Mouse (Mus musculus) cerebellum, adult 2 months (tissue): Measurements from ENCODE around the gene Frmd4a.

Source experiments
- CTCF ChIP-seq: fragments of 200-500 bp; IDR thresholded peaks from 2 replicates; pipeline ENCODE4 v1.5.1; 2011; ENCODE audit warnings: low read depth, mild to moderate bottlenecking, control low read depth, low read length, moderate library complexity, borderline replicate concordance; ENCODE audit not compliant: insufficient read depth
- POLR2A ChIP-seq: fragments of 200-500 bp; IDR thresholded peaks from 2 replicates; pipeline ENCODE4 v1.6.1; 2011; ENCODE audit warnings: low read length, control low read depth, borderline replicate concordance; ENCODE audit not compliant: insufficient read depth

- no peak for TF ChIP-seq CTCF
- TF ChIP-seq POLR2A, result no peak
Measured at GRCm38 (mm10) chr2:4542629-4543416, 525.3 kb downstream of the Frmd4a start.
